Mouse (Mus musculus) spleen, postnatal 4 days (tissue): ENCODE measurements around the gene Ctf1.

ENCODE experiments used
- DNase-seq, 2 experiments: peaks; one replicate each; pipeline ENCODE4 v3.0.0; 2022; ENCODE audit warnings: low spot score in 2 of 2

Ctf1 gene

DNA sequence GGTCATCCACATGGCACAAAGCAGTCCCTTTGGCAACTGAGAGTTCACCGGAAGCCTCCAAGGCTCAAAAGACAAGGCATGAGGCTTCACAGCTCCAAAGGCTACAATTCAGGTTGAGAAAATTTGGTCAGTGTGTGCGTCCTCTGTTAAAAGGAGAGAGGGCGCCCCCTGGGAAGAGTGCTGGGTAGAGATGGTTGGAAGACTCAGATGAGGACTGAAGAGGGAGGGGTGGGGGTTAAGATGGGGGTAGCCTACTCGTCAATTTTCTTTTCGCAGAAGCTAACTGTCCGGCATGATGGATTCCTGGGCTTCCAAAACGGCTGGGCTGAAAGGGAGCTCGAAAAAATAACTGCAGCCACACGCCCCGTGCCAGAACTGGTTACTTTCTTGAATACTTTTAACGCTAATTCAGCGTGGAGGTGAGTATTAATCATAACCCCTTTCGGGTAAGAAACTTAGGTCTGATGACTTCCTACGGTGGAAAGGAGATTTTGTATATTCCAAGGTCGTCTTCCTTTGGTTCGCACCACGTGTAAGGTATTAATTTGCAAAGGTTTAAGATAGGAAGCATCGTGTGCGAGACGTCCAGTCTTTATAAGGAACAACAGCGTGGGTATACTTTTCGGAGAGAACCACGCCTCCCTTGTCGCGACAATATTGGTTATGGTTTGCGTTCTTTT is 32.0 kb downstream of the Ctf1 start, which contains the start of gene Fbxl19:
Gene Fbxl19, plus strand, starts transcription at position 178 of the 680 bp plus-strand sequence.
- peak; percentile 65 to 82 for DNase-seq

DNA sequence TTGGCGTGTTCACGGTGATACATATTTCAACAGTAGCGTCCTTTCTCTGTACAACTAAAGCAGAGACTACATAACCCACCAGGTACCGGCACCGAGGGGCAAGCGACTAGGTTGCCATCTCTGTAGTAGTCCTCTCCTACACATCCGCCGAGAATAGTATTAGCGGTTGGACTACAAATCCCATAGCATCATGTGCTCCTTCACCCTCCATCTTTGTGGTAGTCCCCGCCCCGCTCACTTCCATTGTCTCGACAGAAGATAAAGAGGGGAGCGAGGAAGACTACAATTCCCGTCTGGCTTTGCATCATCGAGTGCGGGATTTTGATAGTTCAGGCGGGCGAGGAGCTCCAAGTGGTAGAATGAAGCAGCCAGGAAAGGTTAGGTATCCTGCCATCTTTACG is 32.7 kb downstream of the Ctf1 start:
- peak; percentile 82 to 87 for DNase-seq

DNA sequence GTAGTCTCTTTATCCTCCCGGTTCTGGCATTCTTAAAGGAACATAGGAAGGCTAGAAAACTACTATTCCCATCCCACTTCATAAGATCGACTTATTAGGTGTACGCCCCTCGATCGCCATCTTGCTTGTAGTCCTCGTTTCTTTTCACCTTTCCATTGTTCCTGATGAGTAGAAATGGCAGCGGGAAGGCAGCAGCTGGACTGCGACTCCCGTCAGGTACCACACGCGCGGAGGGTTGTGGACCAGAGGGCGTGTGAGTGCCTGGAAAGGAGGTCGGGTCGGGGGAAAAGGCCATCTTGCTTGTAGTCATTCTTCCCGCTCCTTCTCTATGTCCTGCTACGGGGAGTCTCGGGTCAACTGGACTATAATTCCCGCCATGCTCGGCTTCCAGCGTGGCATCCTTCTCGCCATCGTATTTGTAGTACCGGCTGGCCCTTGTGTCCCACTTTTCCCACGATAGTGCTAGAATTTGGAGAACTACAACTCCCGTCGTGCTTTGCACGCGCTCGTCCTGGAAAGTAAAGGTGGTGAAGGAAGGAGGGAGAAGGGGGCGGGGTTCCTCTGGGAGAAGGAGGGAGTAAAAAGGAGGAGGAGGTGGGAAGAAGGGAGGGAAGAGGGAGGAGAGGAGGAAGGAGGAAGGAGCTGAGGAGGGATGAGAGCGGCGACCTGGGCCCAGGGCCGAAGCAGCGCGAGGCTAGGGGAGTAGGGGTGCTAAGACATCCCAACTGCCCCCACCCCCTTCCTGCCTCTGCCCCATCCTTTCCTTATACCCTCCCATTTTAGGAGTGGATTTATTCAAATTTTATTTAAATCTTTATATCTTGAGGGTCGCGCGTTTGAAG is 33.3 kb downstream of the Ctf1 start:
- peak; percentile 72 to 81 for DNase-seq

DNA sequence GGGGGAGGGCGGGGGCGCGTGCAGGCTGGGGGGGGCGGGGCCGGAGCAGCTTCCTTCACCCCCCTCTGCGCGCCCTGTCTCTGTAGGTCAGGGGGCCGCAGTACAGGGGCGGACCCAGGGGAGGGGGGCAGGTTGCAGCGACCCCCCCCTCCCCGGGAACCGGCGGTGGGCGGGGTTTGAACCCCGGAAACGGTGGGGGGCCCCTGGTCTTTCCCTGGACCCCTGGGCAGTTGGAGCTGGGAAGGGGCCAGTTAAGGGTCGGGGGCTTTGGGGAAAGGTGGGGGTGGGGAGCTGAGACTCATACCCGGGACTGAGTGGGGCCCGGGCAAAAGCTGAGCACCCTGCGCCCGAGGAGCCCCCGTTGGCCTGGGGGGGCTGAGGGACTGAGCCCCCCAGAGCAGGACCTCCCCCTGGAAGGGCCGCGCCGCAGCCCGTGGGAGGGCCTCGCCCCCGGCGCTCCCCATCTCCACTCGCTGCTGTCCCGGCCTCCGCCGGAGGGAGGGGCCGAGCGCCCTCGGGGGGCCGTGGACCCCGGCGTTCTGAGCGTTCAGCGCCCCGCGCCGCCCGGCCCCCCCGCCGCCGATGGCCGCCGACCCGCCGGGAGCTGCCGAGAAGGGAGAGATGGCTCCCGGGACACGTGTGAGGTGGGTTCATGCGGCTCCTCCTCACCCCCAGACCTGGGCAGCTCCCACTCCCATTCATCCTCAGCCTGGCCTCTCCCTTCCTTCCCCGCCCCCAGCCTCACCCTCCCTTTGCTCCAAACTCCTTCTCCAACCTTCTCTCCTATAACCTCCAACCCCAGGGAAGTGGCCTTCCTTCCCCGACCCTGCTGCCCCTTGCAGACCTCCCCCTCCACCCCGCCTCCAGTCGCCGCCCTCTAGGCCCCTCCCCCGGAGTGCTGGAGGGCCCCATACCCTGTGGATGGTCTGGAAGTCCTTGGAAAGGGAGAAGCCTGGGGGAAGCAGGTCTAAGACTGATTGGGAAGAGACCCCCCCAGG is 34.3 kb downstream of the Ctf1 start:
- DNase-seq = no peak

DNA sequence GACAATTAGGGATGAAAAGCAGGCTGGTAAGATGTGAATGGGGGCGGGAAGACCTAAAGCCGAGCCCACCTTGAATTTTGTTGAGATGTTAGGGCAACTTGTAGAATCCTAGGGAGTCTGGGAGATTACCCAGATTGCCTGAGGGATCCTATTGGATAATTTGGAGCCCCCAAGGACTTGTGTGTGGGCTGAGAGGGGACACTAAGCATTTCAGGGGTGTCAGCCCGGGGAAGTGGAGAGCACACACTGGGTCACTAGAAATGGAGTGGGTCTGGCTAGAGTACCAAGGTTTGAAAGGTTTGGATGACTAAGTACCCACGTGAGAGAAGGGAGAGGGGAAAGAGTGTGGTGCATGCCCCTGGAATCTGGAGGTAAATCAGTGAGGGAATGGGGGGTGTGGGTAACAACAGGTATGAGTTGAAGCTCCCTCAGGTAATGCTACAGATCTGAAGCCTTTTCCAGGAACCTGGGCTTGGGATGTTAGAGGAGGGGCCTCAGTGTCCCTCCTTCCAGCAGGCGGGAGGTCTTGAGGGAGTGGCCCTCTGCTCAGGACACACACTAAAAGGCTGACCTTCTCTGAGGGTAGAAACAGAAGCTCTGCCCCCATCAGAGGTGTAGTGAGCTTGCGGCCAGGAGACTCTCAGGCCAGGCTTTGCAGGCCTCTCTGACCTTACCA is 35.2 kb downstream of the Ctf1 start:
- no peak for DNase-seq

DNA sequence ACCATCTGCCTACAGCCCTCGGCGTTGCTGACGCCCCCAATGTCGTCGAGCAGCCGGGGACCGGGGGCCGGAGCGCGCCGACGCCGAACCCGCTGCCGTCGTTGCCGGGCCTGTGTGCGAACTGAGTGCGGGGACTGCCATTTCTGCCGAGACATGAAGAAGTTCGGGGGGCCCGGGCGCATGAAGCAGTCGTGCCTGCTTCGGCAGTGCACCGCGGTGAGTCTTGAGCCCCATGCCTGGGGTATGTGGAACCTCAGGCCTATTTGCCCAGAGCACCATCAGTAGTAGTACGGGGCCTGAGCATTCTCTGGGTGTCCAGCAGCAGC is 35.7 kb downstream of the Ctf1 start:
- no peak for DNase-seq

DNA sequence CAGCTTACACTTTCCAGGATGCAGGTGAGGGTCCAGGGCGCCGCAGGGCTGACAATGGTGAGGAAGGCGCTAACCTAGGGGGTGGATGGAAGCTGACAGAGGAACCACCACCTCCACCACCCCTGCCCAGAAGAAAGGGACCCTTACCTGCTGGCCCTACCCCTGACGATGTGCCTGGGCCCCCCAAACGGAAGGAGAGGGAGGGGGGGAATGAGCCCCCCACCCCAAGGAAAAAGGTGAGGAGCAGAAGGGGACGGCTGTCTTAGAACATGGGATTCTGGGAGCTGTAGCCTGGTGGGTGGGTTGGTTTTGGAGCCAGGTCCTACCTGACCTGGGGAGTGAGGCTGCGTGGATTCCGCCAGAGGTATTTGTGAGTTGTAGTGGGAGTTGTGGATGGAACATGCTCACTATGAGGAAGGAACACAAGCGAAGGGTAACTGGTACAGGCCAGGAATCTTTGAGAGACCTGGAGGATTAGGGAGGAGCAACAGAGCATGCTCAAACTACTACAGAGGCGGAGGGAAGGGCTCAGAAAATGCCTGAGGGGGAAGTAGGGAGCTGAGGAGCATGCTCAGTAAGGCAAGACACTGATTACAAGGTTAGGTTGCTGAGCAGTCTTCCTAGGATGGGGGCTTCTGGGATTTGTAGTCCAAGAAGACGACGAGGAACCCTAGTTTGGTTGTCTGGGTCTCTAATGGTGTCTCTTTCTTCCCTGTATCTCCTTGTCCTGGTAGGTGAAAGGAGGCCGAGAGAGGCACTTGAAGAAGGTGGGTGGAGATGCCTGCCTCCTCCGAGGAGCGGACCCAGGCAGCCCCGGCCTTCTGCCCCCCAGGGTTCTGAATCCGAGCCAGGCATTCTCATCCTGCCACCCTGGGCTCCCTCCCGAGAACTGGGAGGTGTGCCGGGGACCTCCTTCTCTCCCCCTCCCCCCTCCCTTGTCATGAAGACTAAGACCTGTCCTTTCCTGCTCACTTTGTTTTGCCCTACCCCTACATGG is 37.9 kb downstream of the Ctf1 start:
- no peak for DNase-seq

DNA sequence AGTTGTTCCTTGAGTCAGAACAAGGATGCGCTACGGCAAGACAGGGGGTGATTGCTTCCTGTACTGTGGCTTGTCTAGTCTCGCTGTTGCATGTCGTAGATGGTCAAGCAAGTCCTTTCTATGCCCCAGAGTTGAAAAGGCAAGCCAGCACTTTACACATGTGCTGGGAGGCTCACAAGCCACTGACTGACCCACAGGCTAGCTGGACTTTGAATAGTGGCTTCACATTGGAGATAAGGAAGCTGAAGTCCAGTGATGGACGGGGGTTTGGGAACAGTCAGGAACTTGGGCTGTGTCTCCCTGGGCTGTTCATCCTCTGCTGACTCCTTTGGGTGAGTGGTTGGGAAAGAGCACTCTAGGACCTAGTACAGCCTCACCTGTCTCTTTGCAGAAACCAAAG is 39.1 kb downstream of the Ctf1 start:
- no peak for DNase-seq

DNA sequence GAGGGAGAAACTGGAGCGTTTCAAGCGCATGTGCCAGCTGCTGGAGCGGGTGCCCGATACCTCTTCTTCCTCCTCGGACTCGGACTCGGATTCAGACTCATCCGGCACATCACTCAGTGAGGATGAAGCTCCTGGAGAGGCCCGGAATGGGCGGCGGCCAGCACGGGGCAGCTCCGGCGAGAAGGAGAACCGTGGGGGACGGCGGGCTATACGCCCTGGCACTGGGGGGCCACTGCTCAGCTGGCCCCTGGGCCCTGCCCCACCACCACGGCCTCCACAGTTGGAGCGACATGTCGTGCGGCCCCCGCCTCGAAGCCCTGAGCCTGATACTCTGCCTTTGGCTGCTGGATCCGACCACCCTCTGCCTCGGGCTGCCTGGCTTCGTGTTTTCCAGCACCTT is 39.5 kb downstream of the Ctf1 start:
- no peak for DNase-seq

DNA sequence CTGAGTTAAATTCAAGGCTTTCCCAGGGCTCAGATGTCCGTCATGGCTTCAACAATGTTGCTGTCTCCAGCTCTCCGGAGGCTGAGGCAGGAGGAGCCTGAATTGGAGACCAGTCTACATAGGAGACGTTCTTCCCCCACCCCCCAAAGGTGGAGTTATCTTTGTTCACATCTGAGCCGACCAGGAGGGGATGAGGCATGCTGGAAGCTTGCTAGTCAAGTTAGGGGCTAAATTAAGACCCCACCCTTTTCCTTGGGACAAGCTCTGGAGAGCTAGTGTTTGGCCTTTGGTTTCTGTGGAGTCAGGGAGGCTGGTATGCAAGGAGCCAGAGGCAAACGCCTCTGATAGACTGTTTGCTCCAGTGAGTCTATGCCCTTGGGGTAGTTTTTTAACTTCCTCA is 40.6 kb downstream of the Ctf1 start:
- no peak for DNase-seq

DNA sequence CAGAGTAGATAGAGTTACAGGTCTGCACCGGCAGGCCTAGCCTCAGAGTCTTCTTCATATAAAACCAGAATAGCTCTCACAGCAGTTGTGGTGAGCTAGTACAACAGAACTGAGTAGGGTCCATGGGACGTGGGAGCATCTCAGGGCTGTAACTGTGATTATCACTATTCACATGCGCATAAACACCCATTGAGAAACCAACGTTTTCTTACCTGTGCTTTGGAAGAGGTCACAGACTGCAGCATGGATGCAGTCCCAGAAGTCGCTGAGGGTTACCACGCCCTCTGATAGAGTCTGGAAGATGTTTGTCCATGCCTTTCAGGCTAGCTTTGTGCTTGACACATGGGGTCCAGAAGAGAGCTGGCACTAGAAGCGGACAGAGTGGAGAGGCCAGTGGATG is 41.2 kb downstream of the Ctf1 start:
- no peak for DNase-seq

DNA sequence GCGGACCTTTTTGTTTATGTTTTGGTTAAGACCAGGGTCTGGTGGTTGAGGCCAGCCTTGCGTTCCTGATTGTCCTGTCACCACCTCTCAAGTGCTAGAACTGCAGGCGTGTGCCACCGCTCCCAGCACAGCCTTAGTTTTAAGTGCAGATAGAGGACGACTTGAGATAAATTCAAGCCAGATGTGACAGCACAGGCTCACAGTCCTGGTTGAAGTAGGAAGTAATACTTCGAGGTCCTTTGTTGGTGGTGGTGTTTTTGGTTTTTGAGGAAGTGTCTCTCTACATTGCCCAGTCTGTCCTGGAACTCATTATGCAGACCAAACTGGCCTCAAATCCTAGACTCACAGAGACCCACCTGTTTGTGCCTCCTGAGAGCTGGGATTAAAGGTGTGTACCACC is 47.2 kb downstream of the Ctf1 start:
- DNase-seq = no peak

DNA sequence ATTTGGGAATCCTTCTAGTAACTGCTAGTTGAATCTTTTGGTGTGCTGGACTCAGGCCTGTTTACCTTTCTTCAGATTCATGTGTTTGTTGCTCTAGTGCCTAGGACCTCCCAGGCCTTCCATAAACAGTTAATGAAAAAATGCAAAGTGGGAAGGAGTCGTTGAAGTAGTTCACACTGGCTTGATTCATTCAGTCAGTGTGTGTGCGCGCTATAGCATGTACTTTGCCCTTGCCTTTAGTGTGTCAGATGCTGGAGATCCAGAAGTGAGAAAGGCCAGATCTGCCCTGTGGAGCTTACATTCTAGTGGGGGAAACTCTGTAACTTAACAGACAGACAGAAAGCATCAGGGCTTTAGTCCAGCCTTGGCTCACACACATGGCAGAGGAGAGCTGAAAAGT is 47.9 kb downstream of the Ctf1 start:
- no peak for DNase-seq

DNA sequence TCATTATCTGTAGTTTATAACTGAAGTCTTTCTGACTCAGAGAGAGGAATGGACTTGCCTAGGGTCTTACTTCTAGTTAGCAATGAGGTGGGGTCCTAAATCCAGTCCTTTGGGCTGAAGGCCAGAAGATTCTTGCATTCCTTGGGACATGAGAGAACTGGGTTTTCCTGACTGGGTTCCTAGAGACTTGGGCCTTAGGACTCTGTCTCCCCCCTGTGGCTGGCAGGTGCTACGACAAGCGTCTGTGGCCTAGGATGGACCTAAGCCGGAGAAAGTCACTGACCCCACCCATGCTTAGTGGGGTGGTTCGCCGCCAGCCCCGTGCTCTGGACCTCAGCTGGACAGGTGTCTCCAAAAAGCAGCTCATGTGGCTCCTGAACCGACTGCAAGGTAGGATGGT is 48.5 kb downstream of the Ctf1 start:
- peak; percentile 74 to 90 for DNase-seq

DNA sequence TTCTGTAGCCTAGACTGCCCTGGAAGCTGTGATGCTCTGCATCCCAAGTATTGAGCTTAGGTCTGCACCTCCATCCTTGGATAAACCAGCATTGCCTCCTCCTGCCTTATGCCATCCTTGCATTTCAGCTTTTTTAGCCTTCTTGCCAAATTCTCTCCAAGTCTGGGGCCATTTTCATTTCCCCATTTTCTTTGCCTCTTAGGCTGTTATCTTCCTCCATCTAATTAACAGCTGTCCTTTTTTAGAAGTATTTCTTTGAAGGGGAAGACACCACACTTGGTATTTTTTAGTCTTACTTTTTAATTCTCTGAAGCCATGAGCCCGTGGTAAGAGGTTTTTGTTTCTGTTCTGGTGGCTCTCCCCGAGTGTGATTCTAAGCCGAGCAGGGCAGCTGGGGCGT is 51.1 kb downstream of the Ctf1 start:
- no peak for DNase-seq

DNA sequence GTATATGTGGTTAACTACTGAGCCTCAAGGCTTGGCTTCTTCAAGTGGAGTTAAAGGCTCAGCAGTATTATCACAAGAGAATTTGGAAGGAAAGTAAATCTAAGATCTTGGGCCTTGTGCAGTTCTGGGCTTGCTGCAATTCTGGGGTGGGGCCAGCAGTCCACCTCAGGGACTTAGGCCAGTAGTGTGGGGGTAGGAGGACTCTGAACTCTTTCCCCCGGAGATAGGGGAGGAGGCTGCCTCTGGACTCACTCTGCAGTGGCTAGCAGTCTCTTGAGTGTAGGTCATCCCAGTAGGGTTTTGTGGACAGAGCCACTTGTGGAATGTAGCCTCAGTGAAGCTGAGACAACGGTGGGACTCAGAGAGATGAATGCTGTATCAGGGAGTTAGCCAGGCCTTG is 53.2 kb downstream of the Ctf1 start:
- DNase-seq = no peak

DNA sequence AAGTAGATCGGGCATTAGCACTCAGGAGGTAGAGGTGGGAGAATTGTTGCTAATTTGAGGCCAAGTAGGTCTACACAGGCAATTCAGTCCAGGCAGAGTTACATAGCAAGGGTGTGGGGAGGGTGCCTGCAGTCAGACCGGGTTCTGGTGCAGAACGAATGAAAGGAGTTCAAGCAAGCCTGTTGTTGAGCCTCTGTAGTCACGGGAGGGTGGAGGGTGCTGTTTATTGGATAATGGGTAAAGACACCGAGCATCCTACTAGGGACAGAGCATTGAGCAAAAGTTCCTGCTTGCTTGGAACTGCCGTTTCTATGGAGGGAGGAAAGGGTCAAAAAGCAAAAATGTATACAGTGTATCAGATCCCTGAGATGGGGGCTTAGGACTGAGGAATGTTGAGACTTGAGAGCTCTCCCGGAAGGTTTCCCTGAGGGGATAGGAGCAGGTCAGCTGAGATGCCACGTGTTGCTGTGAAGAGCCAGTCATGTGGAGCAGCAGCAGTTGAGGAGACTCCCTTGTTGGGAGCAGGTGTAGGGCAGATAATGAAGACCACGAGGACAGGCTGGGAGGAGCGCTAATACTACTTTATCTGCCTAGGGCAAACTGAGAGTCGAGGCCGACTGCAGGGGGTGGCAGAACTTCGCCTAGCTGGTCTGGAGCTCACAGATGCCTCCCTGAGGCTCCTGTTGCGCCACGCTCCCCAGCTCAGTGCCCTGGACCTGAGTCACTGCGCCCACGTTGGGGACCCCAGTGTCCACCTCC is 54.5 kb downstream of the Ctf1 start:
- peak; percentile 83 to 88 for DNase-seq
